Mouse (Mus musculus) ovary, adult 18-20 months (tissue): Measurements from ENCODE around the gene Chadl.

Experiments used
- DNase-seq: peaks from one replicate; pipeline ENCODE4 v3.0.0; 2022; ENCODE audit warnings: low spot score, mixed read lengths

Gene Chadl

DNA sequence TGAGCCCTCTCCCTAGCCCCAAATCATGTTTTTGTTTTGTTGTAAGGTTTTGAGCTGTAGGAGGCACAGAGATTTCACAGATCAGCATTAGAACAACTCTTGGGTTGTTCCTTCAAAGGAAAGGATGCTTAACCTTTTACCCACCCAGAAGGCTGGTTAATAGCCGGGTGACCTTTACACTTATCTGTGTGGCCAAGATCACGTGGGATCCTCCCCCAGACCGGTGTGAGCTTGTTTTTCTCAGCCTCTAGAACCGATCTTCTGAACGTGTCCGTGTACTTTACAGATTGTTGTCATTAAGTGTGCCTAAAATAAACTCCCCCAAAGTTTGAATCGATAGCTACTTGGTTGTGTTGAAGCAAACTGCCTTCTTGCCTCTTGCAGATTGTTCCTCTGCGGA, 3.5 kb upstream of the Chadl start:
- DNase-seq, result peak; percentile 30

DNA sequence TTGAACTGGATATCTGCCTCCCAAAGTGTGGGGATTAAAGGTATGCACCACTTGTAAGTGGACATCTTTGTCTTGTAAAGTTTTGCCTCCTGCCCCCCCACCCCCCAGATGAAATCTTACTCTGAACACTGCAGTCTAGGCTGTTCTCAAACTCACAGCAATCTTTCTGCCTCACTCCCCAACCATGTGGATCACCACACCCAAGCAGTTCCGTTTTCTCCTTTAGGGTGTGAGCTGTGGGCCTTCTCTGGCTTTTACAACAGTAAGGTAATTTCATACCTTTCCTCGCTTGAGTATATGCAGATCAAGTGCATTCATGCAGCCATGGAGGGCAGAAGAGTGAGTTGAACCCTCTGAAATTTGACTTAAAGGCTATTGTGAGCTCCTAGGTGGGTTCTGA, 3.1 kb upstream of the Chadl start:
- no peak for DNase-seq

DNA sequence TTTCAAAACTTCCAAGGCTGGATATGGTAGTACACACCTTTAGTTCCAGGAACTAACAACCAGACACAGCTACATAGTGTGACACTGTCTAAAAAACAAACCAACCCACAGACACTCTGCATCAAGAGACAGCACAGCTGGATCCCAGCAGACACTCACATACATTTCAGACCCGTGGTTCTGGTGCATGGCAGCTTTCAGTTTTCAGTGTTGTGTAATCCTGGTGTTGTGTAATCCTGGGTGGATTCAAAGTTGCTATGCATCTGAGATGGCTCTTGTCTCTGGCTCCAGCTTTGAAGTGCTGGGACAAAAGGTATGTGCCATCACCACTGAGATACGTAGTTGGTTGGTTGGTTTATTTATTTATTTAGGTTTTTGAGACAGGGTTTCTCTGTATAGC, 1.4 kb upstream of the Chadl start:
- DNase-seq, result no peak

DNA sequence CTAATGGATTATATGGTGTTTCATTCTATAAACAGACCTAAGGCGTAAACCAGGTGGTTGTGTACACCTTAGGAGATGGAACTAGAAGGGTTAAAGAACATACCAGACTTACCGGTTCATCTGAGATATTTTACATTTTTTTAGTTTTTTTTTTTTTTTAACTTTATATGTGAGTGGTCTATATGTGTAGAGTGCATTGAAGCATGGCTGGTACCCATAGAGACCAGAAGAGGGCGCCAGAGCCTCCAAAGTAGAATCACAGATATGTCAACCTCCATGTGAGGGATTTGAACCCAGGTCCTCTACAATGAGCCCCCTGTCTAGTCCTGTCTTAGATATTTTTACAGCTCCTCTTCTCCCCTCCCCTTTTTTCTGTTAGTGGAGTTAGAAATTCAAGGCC, 760 bp upstream of the Chadl start:
- DNase-seq, result no peak

DNA sequence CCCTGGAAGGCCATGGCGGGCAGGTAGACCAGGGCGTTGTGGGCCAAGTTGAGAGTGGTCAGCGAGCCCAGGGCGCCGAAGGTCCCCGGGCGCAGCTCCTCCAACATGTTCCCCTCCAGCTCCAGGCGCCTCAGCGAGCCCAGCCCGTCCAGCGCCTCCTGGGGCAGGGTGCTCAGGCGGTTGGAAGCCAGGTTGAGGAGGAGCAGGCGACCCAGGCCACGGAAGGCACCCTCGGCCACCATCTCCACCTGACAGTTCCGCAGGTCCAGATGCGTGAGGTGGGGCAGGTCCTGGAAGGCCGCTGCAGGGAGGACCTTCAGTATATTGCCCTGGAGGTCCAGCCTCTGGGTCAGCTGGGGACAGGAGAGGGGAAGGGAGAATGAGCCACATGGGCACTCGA, 2.2 kb downstream of the Chadl start:
- DNase-seq, result no peak

DNA sequence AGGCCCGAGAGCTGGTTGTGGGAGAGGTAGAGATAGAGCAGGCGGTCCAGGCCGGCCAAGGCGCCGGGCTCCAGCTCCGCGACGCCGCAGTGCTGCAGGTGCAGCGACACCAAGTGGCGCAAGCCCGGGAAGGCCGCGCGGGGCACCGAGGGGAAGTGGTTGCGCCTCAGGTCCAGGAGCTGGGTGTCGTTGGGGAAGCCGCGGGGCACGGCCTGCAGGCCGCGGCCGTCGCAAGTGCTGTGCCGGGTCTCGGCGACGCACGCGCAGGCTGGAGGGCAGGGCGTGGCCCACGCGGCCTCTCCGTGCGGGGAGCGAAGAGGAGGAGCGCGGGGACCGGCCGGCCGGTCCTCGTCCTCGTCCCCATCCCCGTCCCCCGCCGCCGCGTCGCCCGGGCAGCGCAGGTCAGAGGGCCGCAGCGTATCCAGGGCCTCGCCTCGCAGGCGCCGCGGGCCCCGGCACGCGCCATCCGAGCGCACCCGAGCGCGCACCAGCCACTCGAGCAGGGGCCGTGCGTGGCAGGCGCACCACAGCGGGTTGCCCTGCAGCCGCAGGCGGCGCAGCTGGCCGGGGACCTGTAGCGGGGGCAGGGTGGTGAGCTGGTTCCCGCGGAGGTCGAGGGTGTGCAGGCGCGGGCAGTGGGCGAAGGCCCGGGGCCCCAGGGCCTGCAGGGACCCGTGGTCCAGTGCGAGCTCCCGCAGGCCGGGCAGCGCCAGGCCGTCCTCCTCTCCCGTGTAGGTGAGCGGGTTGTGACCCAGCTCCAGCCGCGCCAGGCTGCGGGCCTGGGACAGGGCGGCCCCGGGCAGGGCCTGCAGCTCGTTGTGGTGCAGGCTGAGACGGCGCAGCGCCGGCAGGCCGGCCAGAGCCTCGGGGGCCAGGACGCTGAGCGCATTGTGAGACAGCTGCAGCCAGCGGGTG, 2.9 kb downstream of the Chadl start:
- peak; percentile 75 for DNase-seq

DNA sequence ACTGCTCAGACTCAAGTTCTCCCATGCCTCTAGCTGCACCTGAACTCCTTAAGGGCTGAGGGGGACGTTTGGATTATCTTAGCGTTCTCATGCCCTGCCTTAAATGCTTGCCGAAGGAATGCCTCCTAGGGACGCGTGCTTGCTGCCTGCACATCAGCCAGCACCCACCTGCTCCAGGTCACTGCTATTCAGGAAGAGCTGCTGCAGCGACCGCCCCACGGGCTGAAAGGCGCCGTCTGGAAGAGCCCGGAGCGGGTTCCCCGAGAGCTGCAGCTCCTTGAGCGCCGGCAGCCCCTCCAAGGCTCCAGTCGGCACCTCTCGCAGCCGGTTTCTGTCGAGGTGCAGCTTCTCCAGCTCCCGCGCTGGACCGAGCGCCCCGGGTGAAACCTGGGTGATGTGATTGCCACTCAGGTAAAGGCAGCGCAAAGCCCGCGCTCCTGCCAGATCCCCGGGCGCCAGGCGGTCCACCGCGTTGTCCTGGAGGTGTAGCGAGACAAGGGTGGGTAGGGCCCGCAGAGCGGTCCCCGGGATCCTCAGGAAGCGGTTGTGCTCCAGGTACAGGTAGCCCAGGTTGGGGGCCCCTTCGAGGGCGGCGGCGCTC, 3.6 kb downstream of the Chadl start:
- no peak for DNase-seq

GRCm38 (mm10) chr15:81680301-81680805, 16.7 kb downstream of the Chadl start:
- DNase-seq, result no peak

DNA sequence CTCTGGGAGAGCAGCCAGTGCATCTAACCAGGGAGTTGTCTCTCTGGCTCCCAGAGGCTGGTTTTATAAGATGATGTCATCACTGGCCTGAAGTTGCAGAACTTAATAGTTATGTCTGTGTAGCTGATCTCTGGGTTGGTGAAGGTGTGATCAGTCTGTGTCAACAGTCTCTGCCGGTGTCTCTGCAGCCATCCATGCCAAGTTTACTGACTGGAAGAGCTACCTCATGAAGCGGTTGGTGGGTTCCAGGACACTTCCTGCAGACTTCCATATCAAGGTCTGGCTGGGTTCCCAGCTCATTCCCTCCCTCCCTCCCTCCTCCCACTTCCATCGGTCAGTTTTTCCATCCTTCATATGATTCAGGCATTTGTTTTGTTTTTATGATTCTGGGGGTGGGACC, 20.4 kb downstream of the Chadl start:
- DNase-seq, result no peak

DNA sequence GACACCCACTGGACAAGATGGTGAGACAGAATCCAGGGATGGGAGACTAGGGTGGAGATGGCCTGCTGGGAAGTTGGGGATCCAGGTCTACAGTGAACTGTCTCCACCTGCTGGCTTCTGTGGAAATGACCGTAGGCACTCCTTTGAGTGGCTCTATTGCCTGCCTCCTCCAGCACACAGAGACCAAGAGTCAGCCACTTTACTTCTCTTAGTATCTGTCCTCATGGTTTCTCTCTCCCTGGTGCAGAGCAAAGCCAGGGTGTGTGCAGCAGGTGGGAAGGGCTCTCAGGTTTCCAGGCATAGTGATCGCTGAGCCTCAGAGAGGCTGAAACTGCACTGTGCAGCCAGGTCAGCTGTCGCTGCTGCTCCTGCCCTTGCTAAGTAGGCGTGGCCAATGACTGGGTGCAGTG, 26.9 kb downstream of the Chadl start:
- DNase-seq, result no peak

DNA sequence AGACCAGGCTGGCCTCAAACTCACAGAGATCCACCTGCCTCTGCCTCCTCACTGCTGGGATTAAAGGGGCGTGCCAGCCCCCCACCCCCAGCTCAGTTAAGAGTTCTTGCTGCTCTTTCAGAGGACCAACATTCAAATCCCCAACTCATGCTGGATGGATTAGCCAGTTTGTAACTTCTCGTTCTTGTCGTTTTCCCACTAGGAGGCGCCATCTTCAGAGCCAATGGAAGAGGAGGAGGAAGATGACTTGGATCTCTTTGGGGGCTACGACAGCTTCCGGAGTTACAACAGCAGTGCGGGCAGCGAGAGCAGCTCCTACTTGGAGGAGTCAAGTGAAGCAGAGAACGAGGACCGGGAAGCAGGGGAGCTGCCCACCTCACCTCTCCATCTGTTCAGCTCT, 30.1 kb downstream of the Chadl start:
- DNase-seq, result no peak

DNA sequence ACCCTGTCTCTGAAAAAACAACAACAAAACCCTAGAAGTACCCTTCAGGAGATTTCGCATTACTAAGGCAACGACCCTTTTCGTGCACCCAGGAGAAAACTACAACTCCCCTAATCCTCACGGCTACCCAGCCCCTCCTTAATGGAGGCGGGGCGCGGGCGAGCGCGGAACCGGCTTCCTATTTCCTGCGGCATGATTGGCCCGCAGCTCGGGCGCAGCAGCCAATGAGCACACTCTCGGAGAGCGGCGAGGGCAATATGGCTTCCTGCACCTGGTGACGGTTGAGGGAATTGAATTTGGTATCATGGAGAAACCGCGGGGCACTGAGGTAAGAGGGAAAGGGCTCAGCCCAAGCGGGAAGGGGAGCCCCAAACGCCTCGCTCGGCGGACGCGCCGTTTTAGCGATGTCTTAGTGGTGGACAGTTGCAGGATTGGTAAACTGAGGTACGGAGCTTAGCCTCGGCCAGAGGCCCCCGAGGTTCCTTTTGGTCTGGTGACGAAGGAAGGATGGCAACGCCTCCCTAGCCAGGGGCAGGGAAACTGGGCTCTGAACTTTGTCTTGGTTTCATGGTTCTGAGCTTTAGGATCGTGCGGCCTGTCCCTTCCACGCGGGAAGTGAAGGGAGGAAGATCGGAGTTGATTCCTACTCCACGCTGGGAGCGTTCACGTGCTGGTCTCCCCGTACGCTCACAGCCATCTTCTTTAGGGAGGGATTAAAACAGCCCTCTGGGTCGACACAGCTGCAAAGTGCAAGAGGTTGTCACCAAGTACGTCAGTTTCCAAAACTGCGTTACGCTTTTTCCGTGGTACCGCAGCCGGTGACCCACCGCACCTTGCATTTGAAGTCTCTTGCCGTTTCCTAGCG, 33.2 kb downstream of the Chadl start, which contains the start of gene L3mbtl2:
Gene L3mbtl2, plus strand, starts transcription at position 193 of the 865 bp plus-strand sequence.
- peak; percentile 84 for DNase-seq

DNA sequence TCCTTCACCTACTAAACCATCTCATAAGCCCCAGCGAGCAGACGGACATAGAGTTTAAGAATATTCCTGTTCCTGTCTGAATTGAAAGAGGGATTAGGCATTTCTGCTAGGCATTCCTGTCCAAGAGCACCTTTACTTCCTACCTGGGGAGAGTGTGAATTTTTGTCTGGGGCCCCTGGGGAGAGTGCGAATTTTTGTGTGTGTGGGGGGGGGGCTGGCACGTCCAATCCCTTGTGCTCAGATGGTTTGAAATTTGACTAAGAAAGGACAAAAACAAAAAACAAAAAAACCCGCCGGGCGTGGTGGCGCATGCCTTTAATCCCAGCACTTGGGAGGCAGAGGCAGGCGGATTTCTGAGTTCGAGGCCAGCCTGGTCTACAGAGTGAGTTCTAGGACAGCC, 33.8 kb downstream of the Chadl start:
- no peak for DNase-seq

GRCm38 (mm10) chr15:81661701-81662100, 35.4 kb downstream of the Chadl start:
- no peak for DNase-seq

DNA sequence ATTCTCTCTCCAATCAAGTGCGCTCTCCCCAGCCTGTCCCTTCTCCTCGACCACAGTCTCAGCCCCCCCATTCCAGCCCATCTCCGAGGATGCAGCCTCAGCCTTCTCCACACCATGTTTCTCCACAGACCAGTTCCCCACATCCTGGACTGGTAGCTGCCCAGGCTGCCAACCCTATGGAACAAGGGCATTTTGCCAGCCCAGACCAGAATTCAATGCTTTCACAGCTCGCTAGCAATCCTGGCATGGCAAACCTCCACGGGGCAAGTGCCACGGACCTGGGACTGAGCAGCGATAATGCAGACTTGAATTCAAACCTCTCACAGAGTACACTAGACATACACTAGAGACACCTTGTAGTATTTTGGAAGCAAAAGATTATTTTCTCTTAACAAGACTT, 46.5 kb downstream of the Chadl start:
- no peak for DNase-seq

GRCm38 (mm10) chr15:81649516-81650455, 47.3 kb downstream of the Chadl start:
- DNase-seq, result no peak
